Mouse (Mus musculus): ENCODE data around the gene Ccdc172. TPM values are rescaled to one million over a fixed set of nuclear protein-coding genes. Genes with fewer than 3 reads are reported as not detected.

Ccdc172 gene
- total and polyA plus RNA-seq, 2 experiments from 2014 or later: not detected

DNA sequence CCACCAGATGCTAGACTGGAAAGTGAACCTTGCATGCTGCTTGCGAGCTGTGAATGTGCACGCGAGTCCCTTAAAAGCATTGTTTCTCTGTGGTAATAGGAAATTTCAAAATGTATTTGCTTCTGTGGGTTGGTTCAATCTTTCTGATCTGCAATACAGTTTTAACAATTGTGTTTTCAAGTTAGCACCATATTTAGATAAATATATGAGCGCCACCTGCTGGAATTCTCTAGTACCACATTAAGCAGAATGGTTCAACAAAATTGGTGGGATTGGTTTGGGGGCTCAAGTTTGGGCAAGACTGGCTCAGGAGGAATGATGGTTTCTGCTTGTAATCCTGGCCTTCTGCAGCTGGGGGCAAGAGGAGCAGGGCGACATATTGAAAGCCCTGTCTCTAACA lies 46.6 kb downstream of the Ccdc172 start:
- TF ChIP-seq CTCF (IDR thresholded peaks at IDR 0.05; ENCODE audit: low read depth): peak; percentile 78
- no peaks in the 10 kb centered on the region for H3K27me3 ChIP-seq (ENCODE audit: insufficient read depth, low read length)
- peak; percentile 88 for DNase-seq (ENCODE audit: low spot score)

DNA sequence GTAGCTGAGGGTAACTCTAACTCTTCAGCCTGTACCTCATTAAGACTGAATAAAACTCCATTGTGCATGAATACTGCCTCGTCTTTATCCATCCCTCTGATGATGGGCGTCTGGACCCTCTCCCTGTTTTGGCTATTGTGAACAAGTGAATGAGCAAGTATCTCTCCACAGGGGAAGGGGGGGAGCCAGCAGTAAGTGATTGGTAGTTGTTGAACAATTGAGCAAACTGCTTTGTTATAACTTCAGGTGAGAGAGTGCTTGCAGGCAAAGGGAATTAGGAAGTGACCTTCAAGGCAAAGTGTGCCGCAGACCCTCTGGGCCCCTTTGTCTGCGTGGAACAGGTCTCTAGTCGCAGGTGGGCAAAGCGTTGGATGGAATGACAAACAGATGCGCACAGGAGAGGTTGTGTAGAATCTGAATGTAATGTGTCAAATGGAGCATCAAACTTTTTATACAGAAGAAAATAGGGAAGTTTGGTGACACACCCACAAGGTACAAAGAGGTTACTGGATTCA lies 50.6 kb downstream of the Ccdc172 start:
- Histone ChIP-seq H3K36me3 (ENCODE audit: insufficient read depth, low read length) (no peaks in the 10 kb centered on the region), H3K4me3 (ENCODE audit: low read length) (no peak overlapping the region), H3K9me3 (ENCODE audit: low read length) (no peaks in the 10 kb centered on the region), H3K9ac (replicated peaks; ENCODE audit: low read length) (no peak overlapping the region), H3K4me2 (ENCODE audit: low read depth, low read length) (no peak overlapping the region), H3K27ac (no peak overlapping the region), H3K27me3 (ENCODE audit: insufficient read depth, low read length) (no peaks in the 10 kb centered on the region), H3K4me1 (ENCODE audit: insufficient read depth, low read length) (no peaks in the 10 kb centered on the region)
- ATAC-seq (no peak), DNase-seq (ENCODE audit: low spot score) (no peak)
- 86% methylated on average over 7 of the region's 7 CpGs for WGBS
- TF ChIP-seq CTCF (IDR thresholded peaks at IDR 0.05; ENCODE audit: low read depth): no peak

More for the DNA sequence above, 46.6 kb downstream of the Ccdc172 start:
- 40% methylated on average over 5 of the region's 5 CpGs for WGBS
- Histone ChIP-seq H3K9ac (replicated peaks; ENCODE audit: low read length) (no peak overlapping the region), H3K4me2 (ENCODE audit: low read depth, low read length) (no peak overlapping the region), H3K27ac (no peak overlapping the region), H3K4me3 (ENCODE audit: low read length) (no peak overlapping the region), H3K36me3 (ENCODE audit: insufficient read depth, low read length) (no peaks in the 10 kb centered on the region), H3K9me3 (ENCODE audit: low read length) (no peaks in the 10 kb centered on the region), H3K4me1 (ENCODE audit: insufficient read depth, low read length) (no peaks in the 10 kb centered on the region)
- ATAC-seq: no peak

DNA sequence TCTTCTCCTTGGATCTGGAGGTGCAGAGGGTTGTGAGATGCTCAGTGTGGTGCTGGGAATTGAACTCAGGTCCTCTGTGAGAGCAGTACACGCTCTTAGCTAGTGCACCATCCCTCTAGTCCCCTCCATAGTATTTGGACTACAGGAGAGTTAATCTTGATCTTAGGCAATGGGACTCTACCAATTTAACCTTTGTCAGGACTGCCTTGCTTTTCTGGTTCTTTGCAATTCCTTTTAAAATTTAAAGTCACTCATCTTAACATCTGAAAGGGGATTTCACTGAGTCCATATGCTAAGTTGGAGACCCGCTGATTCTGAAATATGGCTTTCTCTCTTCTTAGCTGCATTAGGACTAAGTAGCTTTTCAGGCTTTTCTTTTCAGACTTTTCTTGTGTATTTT lies 59.8 kb downstream of the Ccdc172 start:
- no peaks in the 10 kb centered on the region for H3K27me3 ChIP-seq (ENCODE audit: insufficient read depth, low read length)
- no peak for ATAC-seq
- DNase-seq (ENCODE audit: low spot score): no peak
- H3K27ac ChIP-seq: no peak overlapping the region
- H3K4me3 ChIP-seq (ENCODE audit: low read length): no peak overlapping the region
- H3K9me3 ChIP-seq (ENCODE audit: low read length): no peaks in the 10 kb centered on the region
- no peak overlapping the region for H3K4me2 ChIP-seq (ENCODE audit: low read depth, low read length)
- H3K4me1 ChIP-seq (ENCODE audit: insufficient read depth, low read length): no peaks in the 10 kb centered on the region
- no peak overlapping the region for H3K9ac ChIP-seq (replicated peaks; ENCODE audit: low read length)
- TF ChIP-seq CTCF (IDR thresholded peaks at IDR 0.05; ENCODE audit: low read depth): no peak
- WGBS: 78% methylated on average over 2 of the region's 2 CpGs
- no peaks in the 10 kb centered on the region for H3K36me3 ChIP-seq (ENCODE audit: insufficient read depth, low read length)

DNA sequence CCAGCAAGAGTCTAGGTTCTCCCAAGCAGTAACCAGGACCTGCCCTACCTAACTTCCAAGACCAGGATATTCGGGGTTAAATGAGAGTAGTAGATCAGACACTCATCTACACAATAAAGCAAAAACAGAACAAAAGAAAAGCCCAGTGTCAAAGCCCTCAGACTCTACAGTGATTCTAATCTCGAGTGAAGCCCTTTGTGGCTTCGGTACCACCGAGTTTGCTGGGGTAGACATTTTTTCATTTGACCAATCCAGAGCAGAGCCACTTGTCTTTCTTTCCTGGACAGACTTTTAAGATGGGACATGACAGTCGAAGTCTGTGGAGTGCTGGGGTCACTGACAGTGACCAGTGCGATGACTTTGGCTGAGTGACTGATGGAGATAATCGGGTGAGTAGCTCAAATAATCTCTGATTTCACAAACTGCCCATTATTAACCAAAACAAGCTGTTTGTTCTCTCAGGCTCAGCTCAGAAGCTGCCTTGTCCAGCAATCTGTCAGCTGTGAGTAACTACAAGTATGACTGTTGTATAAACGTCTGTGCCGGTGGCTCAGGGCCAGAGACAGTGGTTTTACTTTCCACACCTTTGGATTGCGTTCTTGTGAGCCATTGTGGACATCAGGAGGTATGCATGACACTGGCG lies 60.8 kb downstream of the Ccdc172 start:
- Histone ChIP-seq H3K36me3 (ENCODE audit: insufficient read depth, low read length) (no peaks in the 10 kb centered on the region), H3K27ac (no peak overlapping the region), H3K4me1 (ENCODE audit: insufficient read depth, low read length) (no peaks in the 10 kb centered on the region), H3K27me3 (ENCODE audit: insufficient read depth, low read length) (no peaks in the 10 kb centered on the region), H3K9me3 (ENCODE audit: low read length) (no peaks in the 10 kb centered on the region), H3K4me2 (ENCODE audit: low read depth, low read length) (no peak overlapping the region), H3K9ac (replicated peaks; ENCODE audit: low read length) (no peak overlapping the region), H3K4me3 (ENCODE audit: low read length) (no peak overlapping the region)
- WGBS: 38% methylated on average over 11 of the region's 11 CpGs
- ATAC-seq (no peak), DNase-seq (ENCODE audit: low spot score) (no peak)
- no peak for TF ChIP-seq CTCF (IDR thresholded peaks at IDR 0.05; ENCODE audit: low read depth)

DNA sequence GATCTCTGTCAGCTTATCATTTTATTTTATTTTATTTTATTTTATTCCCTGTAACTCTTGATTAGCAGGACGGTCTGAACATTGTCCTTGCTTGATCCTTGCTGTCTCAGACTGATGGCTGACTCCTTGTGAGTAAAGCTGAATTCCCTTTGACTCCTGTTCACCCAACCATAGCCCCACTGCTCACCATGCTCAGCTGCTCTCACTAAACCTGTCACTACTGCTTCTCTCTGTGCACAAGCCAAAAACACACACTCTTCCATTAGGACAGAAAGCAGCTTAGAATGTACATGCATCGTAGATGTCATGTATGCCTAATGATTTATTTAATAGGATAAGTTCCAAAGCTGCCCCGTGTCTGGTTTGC lies 61.3 kb downstream of the Ccdc172 start:
- Histone ChIP-seq H3K4me2 (ENCODE audit: low read depth, low read length) (no peak overlapping the region), H3K4me3 (ENCODE audit: low read length) (no peak overlapping the region), H3K27me3 (ENCODE audit: insufficient read depth, low read length) (no peaks in the 10 kb centered on the region), H3K4me1 (ENCODE audit: insufficient read depth, low read length) (no peaks in the 10 kb centered on the region), H3K36me3 (ENCODE audit: insufficient read depth, low read length) (no peaks in the 10 kb centered on the region), H3K27ac (no peak overlapping the region), H3K9me3 (ENCODE audit: low read length) (no peaks in the 10 kb centered on the region), H3K9ac (replicated peaks; ENCODE audit: low read length) (no peak overlapping the region)
- WGBS: 59% methylated on average over 3 of the region's 3 CpGs
- no peak for TF ChIP-seq CTCF (IDR thresholded peaks at IDR 0.05; ENCODE audit: low read depth)
- no peak for DNase-seq (ENCODE audit: low spot score)
- no peak for ATAC-seq

DNA sequence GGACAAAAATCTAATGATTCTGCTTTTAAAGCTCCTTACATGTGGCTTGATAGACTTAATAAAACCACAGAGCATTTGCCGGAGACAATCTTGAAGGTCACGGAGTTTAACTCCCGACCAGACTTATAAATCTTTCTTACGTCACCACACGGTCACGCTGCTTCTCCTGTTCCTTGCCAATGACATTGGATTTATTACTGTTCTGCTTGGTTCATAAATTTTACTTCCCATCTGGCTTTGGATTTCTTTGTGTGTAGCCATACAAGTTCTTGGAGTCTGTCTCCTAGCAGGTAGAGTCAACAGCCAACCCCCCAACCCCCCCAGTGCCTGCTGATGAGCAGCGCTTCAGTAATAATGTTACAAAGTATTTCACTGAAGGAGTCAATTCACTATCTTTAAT lies 70.2 kb downstream of the Ccdc172 start:
- H3K9ac ChIP-seq (replicated peaks; ENCODE audit: low read length): no peak overlapping the region
- H3K4me3 ChIP-seq (ENCODE audit: low read length): no peak overlapping the region
- H3K27me3 ChIP-seq (ENCODE audit: insufficient read depth, low read length): no peaks in the 10 kb centered on the region
- no peaks in the 10 kb centered on the region for H3K9me3 ChIP-seq (ENCODE audit: low read length)
- DNase-seq (ENCODE audit: low spot score): no peak
- H3K4me1 ChIP-seq (ENCODE audit: insufficient read depth, low read length): no peaks in the 10 kb centered on the region
- TF ChIP-seq CTCF (IDR thresholded peaks at IDR 0.05; ENCODE audit: low read depth): no peak
- no peak overlapping the region for H3K4me2 ChIP-seq (ENCODE audit: low read depth, low read length)
- no peak overlapping the region for H3K27ac ChIP-seq
- 75% methylated on average over 7 of the region's 7 CpGs for WGBS
- H3K36me3 ChIP-seq (ENCODE audit: insufficient read depth, low read length): no peaks in the 10 kb centered on the region
- ATAC-seq: no peak

DNA sequence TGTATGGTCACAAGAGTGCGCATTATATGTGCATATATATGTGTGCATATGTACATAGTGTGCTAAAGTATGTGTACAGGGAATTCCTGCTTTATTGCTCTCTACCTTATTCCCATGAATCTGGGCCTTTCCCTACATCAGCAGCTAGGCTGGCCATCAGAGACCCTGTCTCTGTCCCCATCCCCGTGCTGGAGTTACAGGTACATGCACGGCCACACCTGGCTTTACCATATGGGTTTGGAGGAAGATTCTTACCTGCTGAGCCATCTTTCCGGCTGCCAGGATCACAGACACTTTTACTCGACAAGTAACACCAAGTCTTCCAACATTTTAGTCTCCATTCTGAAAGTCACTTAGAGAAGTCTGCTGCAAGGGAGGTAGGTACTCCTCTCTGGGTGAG lies 71.2 kb downstream of the Ccdc172 start:
- no peak overlapping the region for H3K4me3 ChIP-seq (ENCODE audit: low read length)
- no peak overlapping the region for H3K4me2 ChIP-seq (ENCODE audit: low read depth, low read length)
- WGBS: 86% methylated on average over 5 of the region's 5 CpGs
- H3K4me1 ChIP-seq (ENCODE audit: insufficient read depth, low read length): no peaks in the 10 kb centered on the region
- H3K27me3 ChIP-seq (ENCODE audit: insufficient read depth, low read length): no peaks in the 10 kb centered on the region
- H3K9me3 ChIP-seq (ENCODE audit: low read length): no peaks in the 10 kb centered on the region
- H3K27ac ChIP-seq: no peak overlapping the region
- no peak for ATAC-seq
- no peak for DNase-seq (ENCODE audit: low spot score)
- TF ChIP-seq CTCF (IDR thresholded peaks at IDR 0.05; ENCODE audit: low read depth): no peak
- H3K9ac ChIP-seq (replicated peaks; ENCODE audit: low read length): no peak overlapping the region
- no peaks in the 10 kb centered on the region for H3K36me3 ChIP-seq (ENCODE audit: insufficient read depth, low read length)

All from hindbrain, postnatal 0 days (tissue).